Mouse (Mus musculus) activated CD4-positive, CD25-positive, alpha-beta regulatory T cell, adult 9 weeks (primary cell): ENCODE data around the gene Col4a3. TPM values are rescaled to one million over a fixed set of nuclear protein-coding genes. Genes with fewer than 3 reads are reported as not detected.

ENCODE experiments used
- polyA plus RNA-seq: library from polyadenylated mRNA; unstranded; fragments of 100-300 nt; shearing (Covaris generic); gene quantifications from one replicate; pipeline ENCODE4 v1.2.1, GENCODE M21; 2017

Gene Col4a3
- polyA plus RNA-seq, result not detected

DNA sequence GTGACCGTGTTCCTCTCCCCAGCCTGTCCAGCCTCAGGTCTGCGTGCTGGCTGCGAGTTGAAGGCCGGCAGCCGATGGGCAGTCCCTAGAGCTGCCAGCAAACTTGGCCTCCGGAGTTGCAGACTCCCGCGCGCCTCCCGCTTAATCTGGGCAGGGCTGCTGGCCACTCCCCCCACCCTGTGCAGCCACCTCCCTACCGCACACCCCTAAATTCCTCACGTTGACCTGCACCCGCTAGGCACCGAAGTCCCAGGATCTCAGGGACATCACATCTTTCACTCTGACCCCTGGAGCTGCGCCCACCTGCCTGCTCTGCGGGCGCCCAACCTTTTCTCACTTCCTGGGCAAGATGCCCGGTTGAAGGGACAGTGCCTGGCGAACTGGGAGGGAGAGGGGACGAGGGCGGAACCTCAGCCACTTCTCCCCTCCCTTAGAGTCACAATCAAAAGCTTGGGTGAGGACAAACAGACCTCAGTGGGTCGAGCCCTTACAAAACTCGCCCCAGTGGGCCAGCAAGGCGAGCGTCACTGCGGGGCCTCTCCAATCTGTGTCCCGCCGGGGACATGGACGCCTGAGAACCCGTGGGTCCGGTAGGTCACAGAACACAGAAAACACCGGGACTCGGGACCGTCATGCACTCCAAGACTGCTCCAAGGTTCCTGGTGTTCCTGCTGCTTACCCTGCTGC lies at the start of gene Col4a3, which contains the start of gene Col4a4:
Gene Col4a3, plus strand, starts transcription at position 209 of the 687 bp plus-strand sequence.
Gene Col4a4, minus strand, starts transcription at position 137 of the 687 bp plus-strand sequence.

DNA sequence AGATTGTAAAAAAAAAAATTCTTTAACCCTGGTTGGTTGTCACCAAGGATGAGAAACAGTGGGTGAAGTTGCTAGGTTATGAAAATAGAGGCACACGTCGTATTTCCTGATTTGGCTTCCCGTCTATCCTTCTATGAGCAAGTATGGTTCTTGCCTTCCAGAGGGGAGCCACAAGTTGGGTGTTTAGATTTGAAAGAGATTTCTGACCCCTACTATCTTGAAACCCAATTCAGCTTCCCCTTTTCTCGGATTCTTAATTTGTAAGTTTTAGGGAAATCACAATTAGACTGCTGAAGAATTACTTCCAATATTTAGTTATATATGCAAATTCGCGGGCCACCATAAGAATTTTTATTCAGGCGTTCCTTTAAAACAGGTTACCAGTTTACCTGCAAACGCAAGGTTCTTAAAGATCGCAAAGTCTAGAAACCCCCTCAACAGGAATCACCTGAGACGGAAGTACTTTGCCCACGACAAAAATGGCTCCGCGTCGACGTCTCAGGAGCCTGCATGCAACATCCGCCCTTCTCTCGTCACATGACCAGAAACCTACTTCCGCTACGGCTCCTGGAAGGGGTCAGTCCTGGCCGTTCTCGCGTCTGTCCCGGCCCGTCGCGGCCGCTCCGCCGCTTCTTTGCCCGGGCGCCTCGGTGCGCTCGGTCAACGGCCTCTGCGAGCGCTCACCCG lies 137.8 kb downstream of the Col4a3 start, which contains the start of gene Mff:
Gene Mff, plus strand, starts transcription at position 552 of the 687 bp plus-strand sequence.

DNA sequence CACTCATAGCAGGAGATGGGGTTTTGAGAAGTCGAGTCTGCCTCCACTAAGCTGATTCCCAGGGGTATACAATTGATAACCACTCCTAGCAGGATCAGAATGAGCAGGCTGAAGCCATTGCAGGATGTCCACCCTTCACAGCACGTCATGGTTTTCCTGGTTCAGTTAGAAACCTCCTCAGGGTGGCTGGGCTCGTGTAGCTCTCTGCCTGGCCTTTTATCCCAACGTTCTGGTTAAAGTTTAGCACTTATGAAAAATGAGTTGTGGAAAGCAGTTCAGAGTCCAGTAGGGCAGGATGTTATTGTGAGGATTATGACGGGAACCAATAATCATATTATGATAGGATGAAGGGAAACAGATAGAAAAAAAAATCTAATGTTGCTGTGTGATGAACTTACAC lies 181.5 kb downstream of the Col4a3 start, which contains the start of gene Tm4sf20:
Gene Tm4sf20, minus strand, starts transcription at position 193 of the 400 bp plus-strand sequence.

DNA sequence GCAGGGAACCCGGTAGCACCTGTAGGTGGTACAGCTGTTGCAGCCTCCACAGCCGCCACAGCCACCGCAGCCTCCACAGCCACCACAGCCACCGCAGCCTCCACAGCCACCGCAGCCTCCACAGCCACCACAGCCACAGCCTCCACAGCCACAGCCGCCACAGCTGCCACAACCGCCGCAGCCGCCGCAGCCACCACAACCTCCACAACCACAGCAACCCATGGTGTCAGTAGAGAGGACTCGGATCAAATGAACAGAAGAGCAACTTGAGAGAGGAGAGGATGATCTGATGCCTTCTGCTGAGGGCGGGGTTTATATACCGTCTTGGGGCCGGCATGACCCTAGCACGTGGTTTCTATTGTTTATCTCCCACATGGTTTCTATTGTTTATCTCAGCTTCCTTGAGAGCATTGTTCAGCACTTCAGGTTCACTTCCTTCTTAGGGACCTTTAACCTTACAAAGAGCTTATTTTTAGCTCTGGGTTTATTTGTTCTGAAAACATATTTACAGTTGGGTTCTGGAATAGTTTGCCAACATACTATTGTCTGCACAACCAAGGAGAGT lies 184.4 kb downstream of the Col4a3 start, which contains the start of gene Gm47791:
Gene Gm47791, minus strand, starts transcription at position 222 of the 565 bp plus-strand sequence.

Other genes starting within 250 kb of the Col4a3 start
- 0.07 TPM for gene Col4a4, start 72 bp upstream of the Col4a3 start, polyA plus RNA-seq
- 87.5 TPM for gene Mff, start 138.0 kb downstream of the Col4a3 start, polyA plus RNA-seq
- not detected for gene Tm4sf20, start 181.5 kb downstream of the Col4a3 start, polyA plus RNA-seq
- not detected for gene Gm47791, start 184.3 kb downstream of the Col4a3 start, polyA plus RNA-seq